Mouse (Mus musculus) megakaryocyte, embryonic 14.5 days (primary cell): Measurements from ENCODE around the gene Nova2. TPM values are rescaled to one million over a fixed set of nuclear protein-coding genes. Genes with fewer than 3 reads are reported as not detected.

Experiments
- H3K27me3 ChIP-seq: replicated peaks from 2 replicates; pipeline ENCODE3; 2012; ENCODE audit warnings: inconsistent platforms
- H3K36me3 ChIP-seq: replicated peaks from 2 replicates; pipeline ENCODE3; 2012; ENCODE audit warnings: low read length, inconsistent platforms, mixed read lengths
- H3K4me1 ChIP-seq: 2 replicates; pipeline ENCODE4 v1.6.1; 2012; ENCODE audit warnings: inconsistent platforms
- H3K4me3 ChIP-seq: replicated peaks from 2 replicates; pipeline ENCODE3; 2012; ENCODE audit warnings: moderate library complexity, mild to moderate bottlenecking, inconsistent platforms
- H3K9me3 ChIP-seq: 2 replicates; pipeline ENCODE4 v1.6.1; 2012; ENCODE audit warnings: inconsistent platforms
- FLI1 ChIP-seq: IDR thresholded peaks from 2 replicates; pipeline ENCODE4 v1.6.1; 2012; ENCODE audit warnings: low read length, inconsistent platforms, mixed read lengths
- GATA1 ChIP-seq: IDR thresholded peaks from 3 replicates; pipeline ENCODE4 v1.6.1; 2012; ENCODE audit warnings: mixed read lengths, low read length, inconsistent platforms, borderline replicate concordance
- polyA plus RNA-seq: library from polyadenylated mRNA; stranded (reverse); fragments of >175 nt; gene quantifications from 2 replicates; pipeline ENCODE4 v1.2.3, GENCODE M21; 2012; ENCODE audit warnings: low replicate concordance; ENCODE audit not compliant: insufficient read depth

The Nova2 gene
- polyA plus RNA-seq, 1 experiment: 0.02 TPM

DNA sequence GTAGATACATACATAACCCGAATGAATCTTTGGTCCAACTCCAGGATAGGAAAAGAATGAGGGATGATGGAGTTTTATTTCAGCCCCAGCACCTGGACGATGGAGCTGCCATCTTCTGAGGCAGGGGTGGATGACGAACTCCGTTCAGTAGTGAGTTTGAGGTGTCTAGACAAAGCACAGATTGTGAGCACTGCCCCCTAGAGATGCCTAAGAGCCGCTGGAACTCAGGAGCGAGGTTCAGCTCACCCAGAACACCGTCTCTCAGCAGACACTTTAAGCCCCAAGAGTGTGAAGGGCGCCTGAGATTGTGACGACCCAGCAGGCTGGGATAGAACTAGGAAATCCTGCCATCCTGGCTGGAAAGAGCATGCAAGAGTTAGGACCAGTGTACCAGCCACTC lies 73.1 kb downstream of the Nova2 start:
- Histone ChIP-seq H3K27me3 (peaks cover under 1% of the 10 kb centered on the region), H3K4me1 (peaks cover 54% of the 10 kb centered on the region), H3K4me3 (no peak overlapping the region), H3K9me3 (no peaks in the 10 kb centered on the region), H3K36me3 (peaks cover 47% of the 10 kb centered on the region)
- TF ChIP-seq GATA1: no peak
- no peak for TF ChIP-seq FLI1

DNA sequence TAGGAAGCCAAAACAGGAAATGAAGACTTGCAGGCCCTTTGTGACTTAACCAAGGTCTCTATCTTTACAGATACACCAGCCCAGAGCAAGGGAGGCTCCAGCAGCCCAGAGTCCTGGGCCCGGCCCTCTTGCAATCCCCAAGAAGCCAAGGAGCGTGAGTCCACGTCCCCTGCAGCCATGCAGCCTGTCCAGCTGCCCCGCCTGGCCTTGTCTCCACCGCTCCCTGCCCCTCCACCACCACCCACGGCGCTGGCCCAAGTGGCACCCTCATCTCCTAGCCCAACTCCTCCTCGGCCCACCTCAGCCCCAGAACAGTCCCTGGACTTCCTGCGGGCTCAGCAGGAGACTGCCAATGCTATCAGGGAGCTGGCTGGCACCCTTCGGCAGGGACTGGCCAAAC lies 74.7 kb downstream of the Nova2 start:
- H3K27me3 ChIP-seq: no peaks in the 10 kb centered on the region
- no peak for TF ChIP-seq FLI1
- no peak for TF ChIP-seq GATA1
- H3K4me3 ChIP-seq: peak overlapping the region; percentile 92

DNA sequence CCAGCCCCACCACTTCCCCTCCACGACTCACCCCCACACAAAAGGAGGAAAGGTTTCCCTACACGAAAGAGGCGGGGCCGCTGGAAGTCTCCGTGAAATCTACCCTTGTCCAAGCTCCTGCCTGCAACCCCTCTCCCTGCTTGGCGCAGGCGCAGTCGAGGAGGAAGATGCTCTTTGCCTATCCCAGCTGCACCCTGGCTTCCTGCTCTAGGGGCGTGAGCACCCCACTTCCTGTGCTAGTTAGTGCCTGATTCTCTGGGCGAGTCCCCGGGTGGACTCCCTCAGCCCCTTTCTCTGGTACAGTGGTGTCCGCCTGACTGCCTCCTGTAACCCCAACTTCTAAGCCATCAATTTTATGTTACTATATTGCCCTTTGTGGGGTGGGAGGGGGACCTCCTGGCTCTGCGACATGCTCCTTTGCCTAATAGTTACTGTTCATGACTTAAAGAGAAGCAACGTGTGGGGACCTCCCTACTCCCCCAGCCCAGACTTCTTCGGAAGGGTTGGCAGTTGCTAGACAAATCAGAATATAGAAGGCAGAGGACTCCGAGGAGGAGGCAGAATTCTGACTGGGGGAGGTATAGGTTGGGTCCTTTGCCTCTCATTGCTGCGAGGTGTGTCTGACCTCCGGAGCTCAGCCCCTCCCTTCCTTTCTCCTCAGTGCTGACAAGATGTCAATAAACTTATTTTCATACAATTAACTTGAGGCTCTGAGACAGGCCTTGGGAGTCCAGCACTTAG lies 75.5 kb downstream of the Nova2 start:
- Histone ChIP-seq H3K36me3 (peaks cover 40% of the 10 kb centered on the region), H3K4me1 (peaks cover 74% of the 10 kb centered on the region), H3K4me3 (peak overlapping the region; percentile 92), H3K9me3 (no peaks in the 10 kb centered on the region), H3K27me3 (no peaks in the 10 kb centered on the region)
- TF ChIP-seq FLI1 (no peak), GATA1 (no peak)

More for the DNA sequence above, 74.7 kb downstream of the Nova2 start:
- peaks cover 40% of the 10 kb centered on the region for H3K36me3 ChIP-seq
- peaks cover 66% of the 10 kb centered on the region for H3K4me1 ChIP-seq
- no peaks in the 10 kb centered on the region for H3K9me3 ChIP-seq

DNA sequence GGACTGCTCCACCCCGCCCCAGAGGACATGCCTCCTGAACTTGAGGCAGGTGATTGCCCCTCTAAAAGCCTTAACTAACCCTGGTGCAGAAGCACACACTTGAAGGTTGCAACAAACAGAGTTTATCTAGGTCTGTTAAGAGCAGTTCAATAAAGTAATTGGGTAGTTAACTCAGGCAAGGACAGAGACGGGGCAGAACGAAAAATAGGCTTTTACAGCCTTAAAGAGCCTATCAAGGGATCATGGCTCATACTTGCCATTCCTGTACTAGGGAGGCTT lies 76.1 kb downstream of the Nova2 start:
- TF ChIP-seq FLI1 (no peak), GATA1 (no peak)
- peaks cover 37% of the 10 kb centered on the region for H3K36me3 ChIP-seq
- H3K9me3 ChIP-seq: no peaks in the 10 kb centered on the region
- H3K27me3 ChIP-seq: no peaks in the 10 kb centered on the region
- H3K4me3 ChIP-seq: peak overlapping the region; percentile 92
- H3K4me1 ChIP-seq: peaks cover 79% of the 10 kb centered on the region

DNA sequence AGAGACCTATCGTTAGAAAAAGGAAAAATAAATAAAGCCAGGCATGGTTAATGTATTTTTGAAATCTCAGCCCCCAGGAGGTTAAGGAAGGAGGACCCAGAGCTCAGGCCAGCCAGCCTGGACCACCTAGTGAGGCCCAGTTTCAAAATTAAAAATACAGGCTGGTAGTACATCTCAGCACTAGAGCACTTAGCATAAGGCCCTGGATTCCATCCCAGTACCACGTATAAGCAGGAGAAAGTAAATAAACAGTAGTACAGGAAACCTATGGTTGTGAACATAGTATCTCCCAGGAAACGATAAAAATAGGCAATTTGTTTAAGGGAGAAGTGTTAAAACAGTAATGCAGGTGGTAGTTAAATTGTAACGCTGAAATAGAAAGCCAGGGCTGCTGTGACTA lies 76.4 kb downstream of the Nova2 start:
- Histone ChIP-seq H3K4me1 (peaks cover 83% of the 10 kb centered on the region), H3K36me3 (peaks cover 41% of the 10 kb centered on the region), H3K27me3 (no peaks in the 10 kb centered on the region), H3K4me3 (peak overlapping the region; percentile 92), H3K9me3 (no peaks in the 10 kb centered on the region)
- TF ChIP-seq FLI1: no peak
- TF ChIP-seq GATA1: no peak

DNA sequence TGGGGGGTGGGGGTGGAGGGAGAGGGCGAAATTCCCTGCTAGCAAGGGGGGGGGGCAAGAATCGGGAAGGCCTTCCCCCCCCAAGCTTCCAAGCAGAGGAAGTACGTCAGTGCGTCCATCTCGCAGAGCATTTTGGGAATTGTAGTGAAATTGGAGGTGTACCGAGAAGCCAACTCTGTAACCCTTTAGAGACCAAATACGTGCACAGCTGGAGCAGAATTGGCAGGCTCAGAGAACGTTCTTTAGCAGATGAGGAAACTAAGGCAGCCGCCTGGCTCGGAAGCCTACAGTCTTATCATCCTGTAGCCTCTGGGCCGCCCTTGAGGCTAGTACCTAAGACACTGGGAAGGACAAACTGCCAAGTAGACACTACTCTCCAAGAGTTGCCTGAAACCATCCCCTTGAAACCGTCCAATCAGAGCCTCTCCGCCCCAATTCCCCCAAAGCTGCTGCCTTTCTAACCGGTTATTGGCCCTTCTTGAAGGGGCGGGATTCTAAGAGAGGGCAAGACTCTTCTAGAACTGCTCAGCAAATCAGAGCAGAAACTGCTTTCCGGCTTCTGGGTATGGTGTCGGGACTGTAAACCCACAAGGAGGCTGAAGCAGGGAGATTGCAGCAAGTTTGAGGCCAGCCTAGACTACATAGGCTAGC lies 77.3 kb downstream of the Nova2 start:
- no peaks in the 10 kb centered on the region for H3K27me3 ChIP-seq
- H3K9me3 ChIP-seq: no peaks in the 10 kb centered on the region
- no peak for TF ChIP-seq GATA1
- no peak for TF ChIP-seq FLI1
- H3K4me1 ChIP-seq: peaks cover 84% of the 10 kb centered on the region
- H3K36me3 ChIP-seq: peaks cover 36% of the 10 kb centered on the region
- H3K4me3 ChIP-seq: peak overlapping the region; percentile 92

DNA sequence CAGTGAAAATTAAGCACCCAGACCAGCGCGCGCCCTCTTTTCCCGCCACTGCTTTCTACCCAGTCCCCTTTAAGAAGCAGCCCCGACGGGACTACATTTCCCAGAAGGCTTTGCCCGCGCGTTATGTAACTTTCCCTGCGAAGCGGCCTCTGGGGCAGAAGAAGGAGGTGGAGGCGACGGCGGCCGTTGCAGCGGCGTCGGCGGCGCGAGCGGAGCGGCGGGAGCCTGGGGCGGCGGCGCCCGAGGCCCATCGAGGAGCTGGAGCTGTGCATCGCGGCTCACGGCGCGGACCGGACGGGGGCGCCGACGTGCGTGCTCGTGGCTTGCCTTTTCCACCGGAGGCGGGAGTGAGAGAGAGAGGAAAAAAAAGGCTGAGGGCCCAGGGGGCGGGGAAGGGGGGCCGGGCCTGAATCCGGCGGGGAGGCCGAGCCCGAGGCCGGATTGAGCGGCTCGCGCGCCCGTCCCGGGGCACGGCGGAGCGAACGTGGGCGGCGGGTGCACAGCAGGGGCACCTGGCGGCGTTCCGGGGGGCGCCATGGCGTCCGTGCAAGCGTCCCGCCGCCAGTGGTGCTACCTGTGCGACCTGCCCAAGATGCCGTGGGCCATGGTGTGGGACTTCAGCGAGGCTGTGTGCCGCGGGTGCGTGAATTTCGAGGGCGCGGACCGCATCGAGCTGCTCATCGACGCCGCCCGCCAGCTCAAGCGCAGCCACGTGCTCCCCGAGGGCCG lies 78.4 kb downstream of the Nova2 start, which contains the start of gene Irf2bp1:
Irf2bp1 (plus strand) TSS at position 143 of the 729 bp plus-strand sequence.
- H3K27me3 ChIP-seq: no peaks in the 10 kb centered on the region
- H3K36me3 ChIP-seq: peaks cover 28% of the 10 kb centered on the region
- TF ChIP-seq FLI1 (no peak), GATA1 (no peak)
- H3K4me3 ChIP-seq: peak within 1 kb of the TSS; percentile 99
- H3K9me3 ChIP-seq: no peaks in the 10 kb centered on the region
- peaks cover 81% of the 10 kb centered on the region for H3K4me1 ChIP-seq

DNA sequence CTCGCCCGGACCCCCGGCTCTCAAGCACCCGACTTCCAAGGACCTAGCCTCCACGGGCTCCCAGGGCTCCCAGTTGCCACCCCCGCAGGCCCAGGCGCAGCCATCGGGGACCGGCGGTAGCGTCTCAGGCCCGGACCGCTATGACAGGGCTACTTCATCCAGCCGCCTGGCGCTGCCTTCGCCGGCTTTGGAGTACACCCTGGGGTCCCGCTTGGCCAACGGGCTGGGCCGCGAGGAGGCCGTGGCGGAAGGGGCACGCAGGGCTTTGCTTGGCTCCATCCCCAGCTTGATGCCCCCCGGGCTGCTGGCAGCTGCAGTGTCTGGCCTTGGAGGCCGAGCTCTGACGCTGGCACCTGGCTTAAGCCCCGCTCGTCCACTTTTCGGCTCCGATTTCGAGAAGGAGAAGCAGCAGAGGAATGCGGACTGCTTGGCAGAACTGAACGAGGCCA lies 79.0 kb downstream of the Nova2 start:
- peaks cover 77% of the 10 kb centered on the region for H3K4me1 ChIP-seq
- H3K36me3 ChIP-seq: peaks cover 26% of the 10 kb centered on the region
- no peaks in the 10 kb centered on the region for H3K9me3 ChIP-seq
- peak overlapping the region; percentile 99 for H3K4me3 ChIP-seq
- TF ChIP-seq FLI1: no peak
- TF ChIP-seq GATA1: no peak
- no peaks in the 10 kb centered on the region for H3K27me3 ChIP-seq

DNA sequence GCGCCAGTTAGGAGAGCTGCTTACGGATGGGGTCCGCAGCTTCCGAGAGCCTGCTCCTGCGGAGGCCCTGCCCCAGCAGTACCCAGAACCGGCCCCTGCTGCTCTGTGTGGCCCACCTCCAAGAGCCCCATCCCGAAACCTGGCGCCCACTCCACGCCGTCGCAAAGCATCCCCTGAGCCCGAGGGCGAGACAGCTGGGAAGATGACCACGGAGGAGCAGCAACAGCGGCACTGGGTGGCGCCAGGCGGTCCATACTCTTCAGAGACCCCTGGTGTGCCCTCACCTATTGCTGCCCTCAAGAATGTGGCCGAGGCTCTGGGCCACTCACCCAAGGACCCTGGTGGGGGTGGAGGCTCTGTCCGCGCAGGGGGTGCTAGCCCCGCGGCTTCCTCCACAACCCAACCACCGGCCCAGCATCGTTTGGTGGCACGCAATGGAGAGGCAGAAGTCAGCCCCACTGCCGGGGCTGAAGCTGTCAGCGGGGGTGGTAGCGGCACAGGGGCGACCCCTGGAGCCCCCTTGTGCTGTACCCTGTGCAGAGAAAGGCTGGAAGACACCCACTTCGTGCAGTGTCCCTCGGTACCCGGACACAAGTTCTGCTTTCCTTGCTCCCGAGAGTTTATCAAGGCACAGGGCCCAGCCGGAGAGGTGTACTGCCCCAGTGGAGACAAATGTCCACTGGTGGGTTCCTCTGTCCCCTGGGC lies 79.9 kb downstream of the Nova2 start:
- no peaks in the 10 kb centered on the region for H3K9me3 ChIP-seq
- TF ChIP-seq GATA1 (no peak), FLI1 (no peak)
- H3K4me3 ChIP-seq: peak overlapping the region; percentile 59
- H3K36me3 ChIP-seq: peaks cover 26% of the 10 kb centered on the region
- no peaks in the 10 kb centered on the region for H3K27me3 ChIP-seq
- peaks cover 76% of the 10 kb centered on the region for H3K4me1 ChIP-seq

DNA sequence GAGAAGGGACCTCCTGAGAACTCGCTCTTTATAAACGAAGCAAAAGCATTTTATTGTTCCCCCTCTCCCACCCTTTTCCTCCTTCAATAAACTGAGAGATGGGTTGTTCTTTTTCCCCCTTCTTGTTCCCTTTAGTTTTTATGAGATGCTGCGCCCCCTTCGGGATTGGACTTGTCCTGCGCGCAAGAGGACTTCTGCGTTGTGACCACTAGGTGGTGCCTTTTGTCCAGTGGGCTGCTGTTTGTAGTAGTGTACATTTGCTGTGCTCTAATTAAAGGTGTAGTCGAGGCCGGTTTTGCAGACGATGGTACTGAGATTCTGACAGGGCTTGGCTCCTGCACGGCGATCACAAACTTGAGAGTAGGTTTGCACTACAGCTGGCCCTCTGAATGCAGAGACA lies 80.8 kb downstream of the Nova2 start:
- Histone ChIP-seq H3K4me1 (peaks cover 71% of the 10 kb centered on the region), H3K9me3 (no peaks in the 10 kb centered on the region), H3K4me3 (no peak overlapping the region), H3K36me3 (peaks cover 26% of the 10 kb centered on the region), H3K27me3 (no peaks in the 10 kb centered on the region)
- TF ChIP-seq GATA1: no peak
- no peak for TF ChIP-seq FLI1
